Mouse (Mus musculus) liver, postnatal 0 days (tissue): ENCODE measurements at regions not wholly inside any gene's neighbourhood (a gene's known extent, or its start where the extent isn't known, plus 50 kb on each side); places are given as distances from the start of the nearest gene placed in this dataset.

Experiments
- ATAC-seq: fragments of 200-750 bp; cut with Nextera tagmentation; 2 replicates; pipeline ENCODE4 v1.8.0; 2017; ENCODE audit warnings: mild to moderate bottlenecking, moderate library complexity
- DNase-seq: peaks from one replicate; pipeline ENCODE4 v3.0.0-alpha.2; 2016
- H3K27ac ChIP-seq: fragments of 300-500 bp; sonication (generic); 2 replicates; pipeline ENCODE4 v1.5.1; 2014; ENCODE audit warnings: antibody characterized with exemption, moderate library complexity, mild to moderate bottlenecking, low read depth
- H3K27me3 ChIP-seq: fragments of 300-500 bp; sonication (generic); 2 replicates; pipeline ENCODE4 v1.6.1; 2014; ENCODE audit warnings: low read length, control low read depth, mixed read lengths; ENCODE audit not compliant: insufficient read depth
- H3K36me3 ChIP-seq: fragments of 300-500 bp; sonication (generic); replicated peaks from 2 replicates; pipeline ENCODE4 v1.6.1; 2014; ENCODE audit warnings: mild to moderate bottlenecking, control low read depth, low read length, moderate library complexity, mixed read lengths; ENCODE audit not compliant: insufficient read depth
- H3K4me1 ChIP-seq: fragments of 300-500 bp; sonication (generic); 2 replicates; pipeline ENCODE4 v1.6.1; 2014; ENCODE audit warnings: antibody characterized with exemption, mild to moderate bottlenecking, control low read depth; ENCODE audit not compliant: insufficient read depth
- H3K4me2 ChIP-seq: fragments of 300-500 bp; sonication (generic); 2 replicates; pipeline ENCODE4 v1.6.1; 2014; ENCODE audit warnings: low read depth, mild to moderate bottlenecking, low read length, moderate library complexity, mixed read lengths
- H3K4me3 ChIP-seq: fragments of 300-500 bp; sonication (generic); 2 replicates; pipeline ENCODE4 v1.5.1; 2014; ENCODE audit warnings: low read depth, low read length
- H3K9ac ChIP-seq: fragments of 300-500 bp; sonication (generic); replicated peaks from 2 replicates; pipeline ENCODE4 v1.6.1; 2014; ENCODE audit warnings: mild to moderate bottlenecking, moderate library complexity
- H3K9me3 ChIP-seq: fragments of 300-500 bp; sonication (generic); 2 replicates; pipeline ENCODE4 v1.6.1; 2016; ENCODE audit warnings: mild to moderate bottlenecking, control low read depth, low read length, mixed read lengths
- CTCF ChIP-seq: sonication (generic); IDR thresholded peaks from 2 replicates; pipeline ENCODE4 v1.5.1; 2016; ENCODE audit warnings: antibody characterized with exemption, low read depth
- EP300 ChIP-seq: IDR thresholded peaks from 2 replicates; pipeline ENCODE4 v1.6.1; 2016; ENCODE audit warnings: antibody characterized with exemption, low read depth, mild to moderate bottlenecking
- WGBS: fragments of 180-500 bp; shearing (Covaris S2); extraction: QIAGEN DNeasy Blood & Tissue Kit; methylation state at CpG from one replicate; pipeline ENCODE4 v1.1.7; 2014; ENCODE audit not compliant: insufficient replicate concordance; 5-methylcytosine and 5-hydroxymethylcytosine counted together

DNA sequence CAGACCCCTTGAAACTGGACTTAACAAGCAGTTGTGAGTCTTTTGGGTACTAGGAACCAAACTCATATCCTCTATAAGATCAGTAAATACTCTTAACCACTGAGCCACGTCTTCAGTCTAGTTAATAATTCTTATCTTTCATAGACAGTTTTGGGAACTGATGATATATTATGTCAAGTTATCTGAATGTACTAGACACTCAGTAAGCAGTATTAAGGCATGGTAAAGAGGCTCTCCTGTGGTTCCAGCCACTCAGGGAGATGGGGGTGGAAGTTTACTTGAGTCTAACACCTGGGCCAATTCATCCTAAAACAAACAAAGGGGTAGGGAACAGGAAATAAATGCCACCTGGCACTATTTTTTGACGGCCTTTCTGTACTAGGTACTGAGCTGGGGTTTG lies 81.2 kb upstream of the Fut8 start:
- H3K4me1 ChIP-seq, result no peaks in the 10 kb centered on the region
- no peak overlapping the region for H3K4me3 ChIP-seq
- DNase-seq (no peak), ATAC-seq (no peak)
- H3K4me2 ChIP-seq, result no peak overlapping the region
- no peak overlapping the region for H3K27ac ChIP-seq
- H3K27me3 ChIP-seq, result no peaks in the 10 kb centered on the region
- H3K9ac ChIP-seq, result no peak overlapping the region
- TF ChIP-seq EP300, result no peak
- TF ChIP-seq CTCF, result no peak
- no peaks in the 10 kb centered on the region for H3K36me3 ChIP-seq
- H3K9me3 ChIP-seq, result no peaks in the 10 kb centered on the region
- WGBS, result 47% methylated on average over 2 of the region's 2 CpGs

DNA sequence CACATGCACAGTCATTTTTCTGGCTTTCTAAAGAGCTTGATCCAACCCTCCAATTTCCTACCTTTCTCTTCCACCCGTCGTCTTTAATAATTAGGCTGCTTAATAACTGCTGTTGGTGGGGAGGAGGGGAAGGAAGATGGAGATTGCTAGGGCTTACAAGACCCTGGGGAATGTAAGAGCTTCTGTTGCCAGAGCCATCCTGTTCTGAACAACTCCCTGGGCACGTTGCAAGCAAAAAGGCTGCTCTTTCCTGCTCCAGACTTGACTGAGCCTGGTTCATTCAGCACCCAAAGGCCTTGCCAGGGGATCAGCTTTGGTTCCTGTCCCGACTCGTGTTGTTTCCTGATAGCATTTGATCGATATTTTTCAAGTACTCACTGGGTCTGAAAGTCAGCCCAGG lies 82.3 kb upstream of the Fut8 start:
- TF ChIP-seq EP300 (no peak), CTCF (no peak)
- Histone ChIP-seq H3K9me3 (no peaks in the 10 kb centered on the region), H3K27ac (no peak overlapping the region), H3K4me1 (no peaks in the 10 kb centered on the region), H3K9ac (no peak overlapping the region), H3K4me3 (no peak overlapping the region), H3K27me3 (no peaks in the 10 kb centered on the region), H3K36me3 (no peaks in the 10 kb centered on the region), H3K4me2 (no peak overlapping the region)
- no peak for ATAC-seq
- DNase-seq, result no peak
- 69% methylated on average over 6 of the region's 6 CpGs for WGBS

DNA sequence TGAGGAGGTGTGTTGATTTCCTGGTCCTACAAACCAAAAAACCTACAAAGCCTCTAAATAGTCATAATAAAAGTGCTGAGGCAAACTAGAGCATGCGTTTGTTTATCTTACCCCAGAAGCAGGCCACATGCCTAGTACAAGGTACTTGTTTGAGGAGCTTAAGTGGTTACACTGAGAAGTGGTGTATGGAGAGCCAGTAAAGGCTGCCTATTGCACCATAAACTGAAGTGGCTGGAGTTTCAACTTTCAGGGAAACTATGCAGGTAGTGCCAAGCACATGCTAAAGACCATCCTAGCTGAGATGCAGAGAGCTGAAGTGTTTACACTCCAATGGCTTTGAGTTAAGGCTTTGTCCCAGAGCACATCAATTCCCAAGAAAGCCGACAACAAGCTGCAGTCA lies 86.5 kb upstream of the Fut8 start:
- ATAC-seq (no peak), DNase-seq (no peak)
- Histone ChIP-seq H3K9ac (no peak overlapping the region), H3K4me2 (no peak overlapping the region), H3K27me3 (no peaks in the 10 kb centered on the region), H3K9me3 (no peaks in the 10 kb centered on the region), H3K36me3 (no peaks in the 10 kb centered on the region), H3K4me3 (no peak overlapping the region), H3K27ac (no peak overlapping the region), H3K4me1 (no peaks in the 10 kb centered on the region)
- WGBS, result 77% methylated on average over 2 of the region's 2 CpGs
- no peak for TF ChIP-seq EP300

DNA sequence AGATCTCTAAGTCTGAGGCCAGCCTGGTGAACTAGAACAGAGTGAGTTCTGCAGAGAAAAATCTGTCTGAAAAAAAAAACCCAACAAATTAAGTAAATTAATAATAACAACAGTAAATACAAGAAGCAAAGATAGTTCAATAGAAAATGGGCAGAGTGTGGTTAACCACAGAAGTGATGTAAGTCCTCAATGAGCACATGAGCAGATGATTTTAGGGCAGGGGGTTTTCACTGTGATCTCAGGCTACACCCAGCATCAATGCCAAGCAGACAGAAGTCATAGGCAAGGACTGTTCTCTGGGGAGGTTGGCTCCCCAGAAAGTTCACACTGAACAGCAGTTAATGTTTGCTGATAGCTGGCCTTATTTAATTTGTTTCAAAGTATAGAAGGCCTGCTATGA lies 88.1 kb upstream of the Fut8 start:
- ATAC-seq (no peak), DNase-seq (no peak)
- no peak overlapping the region for H3K27ac ChIP-seq
- no peak for TF ChIP-seq EP300
- no peak for TF ChIP-seq CTCF
- no peak overlapping the region for H3K9ac ChIP-seq
- H3K36me3 ChIP-seq, result no peaks in the 10 kb centered on the region
- no peaks in the 10 kb centered on the region for H3K27me3 ChIP-seq
- no peaks in the 10 kb centered on the region for H3K4me1 ChIP-seq
- no peak overlapping the region for H3K4me2 ChIP-seq
- H3K4me3 ChIP-seq, result no peak overlapping the region
- H3K9me3 ChIP-seq, result no peaks in the 10 kb centered on the region

DNA sequence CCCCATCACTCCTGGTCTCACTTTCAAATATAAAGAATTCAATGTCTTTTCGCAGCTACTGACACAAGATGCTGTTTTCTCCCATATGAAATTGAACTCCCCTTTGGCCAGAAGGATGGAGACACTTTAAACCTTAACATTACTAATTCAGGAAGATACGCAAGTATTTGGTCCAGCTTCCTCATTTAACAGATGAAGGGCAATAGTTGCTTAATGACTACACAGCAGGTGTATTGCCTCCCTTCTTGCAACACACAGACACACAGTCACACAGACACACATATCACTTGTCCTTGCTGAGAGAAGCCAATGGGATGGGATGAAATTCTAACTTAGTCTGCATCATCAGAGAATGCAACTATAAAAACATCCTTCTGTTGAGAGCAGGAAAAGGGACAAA lies 89.8 kb upstream of the Fut8 start:
- 68% methylated on average over 2 of the region's 2 CpGs for WGBS
- Histone ChIP-seq H3K36me3 (no peaks in the 10 kb centered on the region), H3K27ac (no peak overlapping the region), H3K27me3 (no peaks in the 10 kb centered on the region), H3K4me3 (no peak overlapping the region), H3K4me2 (no peak overlapping the region), H3K4me1 (no peaks in the 10 kb centered on the region), H3K9me3 (no peaks in the 10 kb centered on the region), H3K9ac (no peak overlapping the region)
- TF ChIP-seq EP300, result no peak
- DNase-seq, result no peak
- no peak for ATAC-seq

DNA sequence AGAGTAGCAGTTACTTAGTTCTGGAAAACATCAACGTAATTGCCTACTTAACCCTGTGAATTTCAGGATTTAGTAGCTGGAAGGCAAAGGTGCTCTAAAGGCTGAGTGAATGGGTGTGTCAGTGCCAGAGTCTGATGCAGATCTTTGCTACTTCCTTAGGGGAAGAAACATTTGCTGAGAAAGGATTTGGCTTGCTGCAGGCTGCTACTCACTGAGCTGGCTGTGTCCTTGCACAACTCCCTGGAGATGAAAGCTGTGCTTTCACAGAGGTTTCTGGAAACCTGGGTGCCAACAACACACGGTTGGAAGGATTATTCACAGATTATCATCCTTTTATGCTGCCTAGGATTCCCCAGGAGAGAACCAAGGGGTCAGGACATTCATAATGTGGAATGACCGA lies 94.0 kb upstream of the Fut8 start:
- no peak overlapping the region for H3K27ac ChIP-seq
- H3K4me2 ChIP-seq, result no peak overlapping the region
- no peak for DNase-seq
- H3K9me3 ChIP-seq, result no peaks in the 10 kb centered on the region
- ATAC-seq, result no peak
- no peak overlapping the region for H3K4me3 ChIP-seq
- H3K36me3 ChIP-seq, result no peaks in the 10 kb centered on the region
- 69% methylated on average over 3 of the region's 3 CpGs for WGBS
- H3K9ac ChIP-seq, result no peak overlapping the region
- no peak for TF ChIP-seq CTCF
- TF ChIP-seq EP300, result no peak
- no peaks in the 10 kb centered on the region for H3K4me1 ChIP-seq
- no peaks in the 10 kb centered on the region for H3K27me3 ChIP-seq

DNA sequence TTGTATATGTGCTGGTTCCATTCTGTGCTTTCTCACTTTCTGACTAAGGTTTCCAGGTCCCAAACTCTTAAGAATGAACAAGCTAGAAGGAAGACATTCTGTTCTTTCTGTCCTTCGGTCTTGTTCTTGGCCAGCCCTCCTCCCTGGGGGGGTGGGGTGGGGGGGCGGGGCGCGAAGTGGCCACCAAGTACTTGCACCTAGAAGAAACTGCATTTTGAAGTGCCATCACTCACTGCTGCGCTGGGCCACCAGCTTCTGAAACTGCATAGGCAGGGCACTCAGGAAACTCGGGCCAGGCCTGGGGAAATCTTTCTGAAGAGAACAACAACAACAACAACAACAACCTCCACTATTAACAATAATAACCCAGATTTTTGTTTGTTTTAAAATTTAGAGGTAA lies 94.4 kb upstream of the Fut8 start:
- H3K4me2 ChIP-seq, result no peak overlapping the region
- H3K27ac ChIP-seq, result no peak overlapping the region
- ATAC-seq (no peak), DNase-seq (no peak)
- no peak overlapping the region for H3K9ac ChIP-seq
- H3K27me3 ChIP-seq, result no peaks in the 10 kb centered on the region
- H3K4me1 ChIP-seq, result no peaks in the 10 kb centered on the region
- no peaks in the 10 kb centered on the region for H3K9me3 ChIP-seq
- TF ChIP-seq CTCF, result no peak
- WGBS, result 53% methylated on average over 6 of the region's 6 CpGs
- H3K36me3 ChIP-seq, result no peaks in the 10 kb centered on the region
- H3K4me3 ChIP-seq, result no peak overlapping the region
